Mouse (Mus musculus) kidney, postnatal 14 days (tissue): ENCODE measurements around the gene Ankfy1.
"Not testable (repeated sequence)": the region's sequence is repeated elsewhere in the genome, so short reads cannot be mapped to it uniquely, and the experiment has no call there.

Source experiments
- DNase-seq: peaks from one replicate; pipeline ENCODE4 v3.0.0; 2022; ENCODE audit warnings: mixed read lengths

Gene Ankfy1

DNA sequence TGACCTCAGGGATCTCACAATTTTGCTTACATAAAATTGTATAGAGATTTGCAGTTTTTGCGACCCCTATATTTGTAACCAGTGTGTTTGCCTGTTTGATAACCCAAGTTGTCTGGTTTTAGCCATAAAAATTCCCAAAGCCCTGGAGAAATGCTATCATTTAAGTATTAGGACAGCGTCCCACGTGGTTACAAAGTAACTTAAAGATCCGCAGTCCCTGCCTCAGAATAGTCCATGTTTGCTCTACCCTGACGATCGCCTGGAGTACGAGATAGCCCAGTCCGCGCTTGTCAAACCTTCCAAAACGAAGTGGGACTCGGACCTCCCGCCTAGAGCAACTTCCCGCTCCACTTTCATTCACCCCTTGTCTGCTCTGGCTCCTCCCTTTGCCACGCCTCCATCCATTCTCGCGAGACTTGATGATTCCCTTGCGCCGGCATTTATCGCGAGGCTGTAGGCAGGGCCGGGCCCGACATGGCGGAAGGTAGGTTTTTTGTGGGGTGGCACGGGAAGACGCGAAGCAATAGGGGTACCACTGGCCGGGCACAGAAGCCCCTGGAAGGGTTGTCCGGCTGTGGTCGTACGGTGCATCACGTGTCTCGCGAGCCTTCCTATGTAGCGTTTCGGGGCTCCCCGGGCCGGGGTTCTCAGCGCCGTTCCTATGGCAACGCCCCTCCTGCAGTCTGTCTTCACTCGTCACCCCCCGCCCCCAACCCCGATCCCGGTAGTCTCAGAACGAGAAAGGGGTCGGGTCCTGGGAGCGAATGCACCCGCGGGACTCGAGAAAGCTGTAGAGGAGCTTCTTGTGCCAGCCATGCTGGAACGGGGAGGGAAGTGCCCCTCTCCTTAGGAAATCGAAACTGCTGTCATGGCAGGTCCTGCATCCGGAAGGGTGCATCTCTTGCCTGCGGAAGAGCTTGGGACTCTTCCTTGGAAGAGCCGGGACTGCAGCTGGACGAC, at the start of gene Ankfy1:
Gene Ankfy1, plus strand, starts transcription at position 456 of the 960 bp plus-strand sequence.
- peak; percentile 97 for DNase-seq

DNA sequence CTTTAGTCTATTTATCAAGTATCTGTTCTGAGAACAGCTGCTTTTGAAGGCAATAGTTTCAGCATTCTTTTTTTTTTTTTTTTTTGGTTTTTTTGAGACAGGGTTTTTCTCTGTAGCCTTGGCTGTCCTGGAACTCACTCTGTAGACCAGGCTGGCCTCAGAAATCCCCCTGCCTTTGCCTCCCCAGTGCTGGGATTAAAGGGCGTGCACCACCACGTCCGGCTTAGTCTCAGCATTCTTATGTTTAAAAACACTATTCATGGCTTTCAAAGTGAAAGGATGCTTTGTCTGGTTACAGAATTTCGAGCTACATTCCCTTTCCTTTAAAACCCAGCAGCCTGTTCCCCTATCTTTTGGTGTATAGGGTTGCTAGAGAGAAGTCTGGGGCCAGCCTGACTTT, 47.1 kb upstream of the Ankfy1 start:
- no peak for DNase-seq

DNA sequence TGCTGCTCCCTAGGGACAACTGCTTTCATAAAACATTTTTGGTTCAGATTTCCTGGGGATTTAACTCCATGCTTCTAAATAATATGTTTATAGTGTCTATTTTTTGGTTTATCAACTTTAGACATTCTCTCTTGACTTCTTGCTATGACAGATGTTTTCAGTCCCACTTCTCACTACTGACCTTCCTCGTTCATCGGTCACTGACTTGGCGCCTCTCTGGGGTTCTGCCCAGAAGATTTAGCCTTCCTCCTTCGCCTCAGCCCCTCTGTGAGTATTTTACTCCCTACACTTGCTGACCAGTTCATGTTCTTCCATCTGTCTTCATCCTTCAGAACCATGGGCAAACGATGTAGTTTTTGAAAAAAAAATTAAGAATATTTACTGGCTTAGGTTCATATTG, 44.4 kb upstream of the Ankfy1 start:
- peak; percentile 47 for DNase-seq

DNA sequence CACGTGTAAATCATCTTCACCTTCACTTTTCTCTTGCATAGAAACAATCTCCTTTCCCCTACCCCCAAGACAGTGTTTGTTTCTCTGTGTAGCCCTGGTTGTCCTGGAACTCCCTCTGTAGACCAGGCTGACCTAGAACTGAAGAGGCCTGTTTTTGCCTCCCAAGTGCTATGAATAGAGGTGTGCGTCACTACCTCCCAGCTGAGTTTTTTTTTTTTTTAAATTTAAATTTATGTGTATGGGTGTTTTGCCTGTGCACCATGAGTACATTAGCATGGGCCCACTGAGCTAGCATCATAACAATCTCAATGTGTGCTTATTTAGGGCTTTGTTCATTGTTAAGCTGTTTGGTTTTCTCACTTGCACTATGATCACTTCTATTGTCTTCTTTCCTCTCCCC, 39.5 kb upstream of the Ankfy1 start:
- DNase-seq: no peak

DNA sequence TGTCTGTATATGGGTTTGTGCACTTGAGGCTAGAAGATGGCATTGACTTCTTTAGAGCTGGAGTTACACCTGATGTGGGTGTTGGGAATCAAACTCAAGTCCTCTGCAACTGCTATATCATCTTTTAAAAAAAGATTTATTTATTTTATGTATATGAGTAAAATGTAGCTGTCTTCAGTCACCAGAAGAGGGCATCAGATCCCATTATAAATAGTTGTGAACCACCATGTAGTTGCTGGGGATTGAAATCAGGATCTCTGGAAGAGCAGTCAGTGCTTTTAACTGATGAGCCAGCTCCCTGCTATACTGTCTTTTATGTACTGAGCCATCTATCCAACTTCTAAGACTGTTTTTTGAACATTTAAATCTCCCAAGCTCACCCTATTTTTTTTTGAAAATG, 29.9 kb upstream of the Ankfy1 start:
- DNase-seq: no peak

DNA sequence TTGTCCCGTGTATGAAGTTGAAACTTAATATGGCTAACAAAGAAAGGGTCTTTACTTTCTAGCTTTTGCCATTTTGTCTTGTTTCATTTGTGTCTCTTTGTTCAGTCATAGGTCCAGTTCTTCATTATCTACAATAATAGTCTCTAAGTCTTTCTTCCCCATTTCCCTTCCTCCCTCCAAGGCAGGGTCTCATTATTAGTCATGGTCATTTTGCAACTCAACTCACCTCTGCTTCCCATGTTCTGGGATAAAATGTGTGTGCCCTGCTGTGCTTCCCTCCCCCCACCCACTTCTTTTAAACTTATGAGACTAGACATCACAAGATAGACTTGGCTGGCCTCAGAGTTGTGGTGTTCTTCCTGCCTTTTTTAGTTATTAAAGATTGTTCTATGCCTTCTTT, 29.4 kb upstream of the Ankfy1 start:
- DNase-seq: no peak

DNA sequence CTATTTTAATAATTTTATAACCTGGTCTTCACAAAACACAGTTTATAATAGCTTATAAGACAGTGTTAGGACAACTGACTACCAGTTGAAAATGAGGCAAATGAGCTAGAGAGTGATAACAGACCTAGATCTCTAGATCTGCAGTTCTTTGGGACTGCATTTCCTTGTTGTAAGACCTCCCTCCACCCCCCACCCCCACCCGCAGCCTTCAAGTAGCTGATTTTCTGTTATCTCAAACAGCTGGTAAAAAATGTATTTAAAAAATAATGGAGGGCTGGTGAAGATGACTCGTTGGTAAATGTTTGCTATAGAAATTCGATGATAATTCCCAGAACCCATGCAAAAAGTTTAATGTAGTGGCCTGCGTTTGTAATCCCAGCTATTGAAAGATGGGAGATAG, 25.2 kb upstream of the Ankfy1 start:
- no peak for DNase-seq

DNA sequence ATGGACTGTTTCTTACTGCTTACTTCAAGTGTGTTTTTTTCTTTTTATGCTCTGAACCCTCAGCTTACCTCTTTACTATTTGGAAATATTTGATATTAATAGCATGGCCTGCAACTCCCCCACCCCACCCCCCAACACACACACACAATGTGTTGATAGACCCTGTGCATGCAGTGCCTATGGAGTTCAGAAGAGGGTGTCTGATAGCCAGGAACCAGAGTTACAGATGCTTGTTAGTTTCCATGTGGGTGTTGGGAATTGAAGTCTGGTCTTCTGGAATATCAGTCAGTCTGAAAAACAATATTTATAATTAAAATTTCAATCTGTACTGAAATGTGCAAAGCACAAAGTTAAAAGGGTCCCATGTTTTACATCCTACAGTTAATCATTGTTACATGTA, 19.2 kb upstream of the Ankfy1 start:
- DNase-seq: no peak

DNA sequence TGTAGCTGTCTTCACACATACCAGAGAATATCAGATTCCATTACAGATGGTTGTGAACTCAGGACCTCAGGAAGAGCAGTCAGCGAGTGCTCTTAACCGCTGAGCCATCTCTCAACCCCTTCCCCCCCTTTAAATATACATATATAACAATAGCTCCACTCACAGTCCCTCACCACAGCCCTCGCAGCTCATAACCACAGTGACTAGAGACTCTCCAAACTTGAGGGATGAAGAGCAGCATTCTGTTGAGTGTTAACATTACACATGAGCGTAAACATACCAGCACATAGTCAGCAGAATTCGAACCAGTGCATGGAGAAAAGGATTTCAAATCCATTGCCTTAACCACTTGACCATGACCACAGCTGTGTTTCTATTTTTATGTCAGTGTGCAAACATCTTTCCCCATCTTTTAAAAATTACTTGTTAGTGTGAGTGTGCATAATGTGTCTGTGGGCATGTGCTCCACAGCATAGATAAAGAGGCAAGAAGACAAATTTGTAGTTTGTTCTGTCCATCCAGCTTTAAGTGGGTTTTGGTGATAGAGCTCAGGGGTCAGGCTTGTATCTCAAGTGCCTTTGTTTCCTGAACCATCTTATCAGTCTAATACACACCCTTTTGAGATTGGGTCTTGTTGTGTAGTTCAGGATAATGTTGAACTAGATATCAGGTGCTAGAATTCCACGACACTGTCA, 18.4 kb upstream of the Ankfy1 start:
- no peak for DNase-seq

DNA sequence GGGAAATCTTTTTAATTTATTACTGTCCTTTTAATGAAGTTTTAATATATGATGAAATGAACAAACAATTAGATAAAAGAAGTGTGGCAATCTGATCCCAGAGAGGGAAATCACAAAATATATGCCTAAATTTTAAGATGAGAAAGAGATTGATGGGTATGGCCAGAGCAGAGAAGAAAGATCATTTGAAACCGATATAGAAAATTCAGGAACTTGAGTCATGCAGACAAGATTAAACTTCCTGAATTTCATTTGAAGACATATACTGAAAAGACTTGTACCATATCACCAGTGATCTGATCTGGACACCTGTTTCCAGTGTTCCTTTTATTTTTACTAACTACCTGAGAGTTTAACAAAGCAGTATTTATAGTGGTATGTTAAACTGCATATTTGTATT, 17.4 kb upstream of the Ankfy1 start:
- no peak for DNase-seq

DNA sequence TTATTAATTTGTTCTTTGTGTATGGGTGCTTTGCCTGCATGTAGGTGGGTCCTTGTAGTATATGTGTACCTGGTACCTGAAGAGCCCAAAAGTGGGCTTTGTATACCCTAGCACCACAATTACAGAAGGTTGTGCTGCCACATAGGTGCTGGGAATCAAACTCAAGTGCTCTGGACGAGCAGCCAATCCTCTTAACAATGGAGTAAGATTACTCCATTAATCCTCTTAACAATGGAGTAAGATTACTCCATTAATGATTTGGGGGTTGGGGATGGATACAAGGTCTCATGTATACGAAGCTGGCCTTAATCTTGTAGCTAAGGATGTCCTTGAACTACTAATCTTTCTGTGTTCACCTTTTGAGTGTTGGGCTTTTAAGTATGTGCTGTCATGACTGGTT, 14.5 kb upstream of the Ankfy1 start:
- no peak for DNase-seq

DNA sequence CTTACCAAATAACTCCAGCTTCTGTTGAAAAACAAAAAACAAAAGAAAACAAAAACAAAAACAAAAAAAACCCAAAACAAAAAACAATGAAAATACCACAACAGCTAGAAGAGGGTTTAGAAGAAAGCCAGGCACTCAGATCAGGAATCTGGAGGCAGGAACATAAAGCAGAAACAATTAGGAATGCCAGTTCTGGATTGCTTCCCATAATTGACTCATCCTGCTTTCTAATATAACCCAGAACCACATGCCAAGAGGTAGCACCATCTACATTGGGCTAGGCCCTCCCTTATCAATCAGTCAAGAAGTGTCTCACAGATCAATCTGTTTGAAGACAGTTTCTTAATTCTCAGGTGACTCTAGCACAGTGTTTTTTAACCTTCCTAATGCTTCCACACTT, 9.1 kb upstream of the Ankfy1 start:
- no peak for DNase-seq

DNA sequence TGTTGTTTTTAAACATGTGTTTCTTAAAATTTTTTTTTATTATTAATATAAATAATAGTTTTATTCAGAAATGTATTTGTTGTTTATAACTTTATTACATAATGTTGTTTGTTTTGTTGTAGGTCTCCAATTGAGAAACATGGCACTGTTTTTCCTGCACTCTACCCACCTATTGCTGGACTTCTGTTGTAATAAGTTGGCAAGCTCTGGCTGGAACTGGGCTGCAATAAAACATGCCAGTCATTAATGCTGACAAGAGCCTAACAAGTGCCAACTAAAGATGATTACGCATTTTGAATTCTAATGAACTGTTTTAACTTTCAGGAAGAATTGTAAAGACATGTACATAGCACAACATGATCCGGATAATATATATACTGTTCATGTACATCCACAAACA, 6.4 kb upstream of the Ankfy1 start:
- DNase-seq: no peak

DNA sequence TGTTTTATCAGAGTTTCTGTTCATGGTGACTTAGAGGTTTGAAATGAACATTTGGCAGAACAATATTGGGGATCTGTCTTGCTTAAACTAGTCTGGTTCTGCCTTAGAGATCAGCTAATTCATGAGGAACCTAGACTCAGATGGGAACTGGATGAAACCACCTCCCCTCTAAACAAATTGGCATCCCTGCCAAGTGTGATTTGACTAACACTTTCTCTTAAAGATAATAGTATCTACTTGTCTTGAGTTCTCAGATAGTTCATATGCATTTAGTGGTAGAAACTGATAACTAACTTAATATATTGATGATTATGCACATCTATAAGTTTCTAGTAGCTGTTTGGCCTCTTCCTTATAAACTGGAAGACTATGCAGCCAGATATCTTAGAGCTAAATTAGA, 3.1 kb upstream of the Ankfy1 start:
- no peak for DNase-seq

DNA sequence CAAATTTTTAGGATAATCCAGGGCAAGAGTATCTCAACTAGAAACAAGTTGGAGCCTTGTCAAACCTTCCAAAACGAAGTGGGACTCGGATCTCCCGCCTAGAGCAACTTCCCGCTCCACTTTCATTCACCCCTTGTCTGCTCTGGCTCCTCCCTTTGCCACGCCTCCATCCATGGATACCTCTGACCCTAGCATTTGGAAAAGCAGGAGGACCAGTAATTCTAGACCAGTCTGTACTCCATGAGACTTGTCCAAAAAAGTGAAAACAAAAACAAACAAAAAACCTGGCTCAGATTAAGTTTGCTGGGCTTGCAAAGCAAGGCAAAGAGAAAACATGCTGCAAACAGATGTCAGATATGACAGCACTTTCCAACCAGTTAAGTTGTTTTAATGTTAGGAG, 1.6 kb upstream of the Ankfy1 start:
- peak; percentile 21 for DNase-seq

DNA sequence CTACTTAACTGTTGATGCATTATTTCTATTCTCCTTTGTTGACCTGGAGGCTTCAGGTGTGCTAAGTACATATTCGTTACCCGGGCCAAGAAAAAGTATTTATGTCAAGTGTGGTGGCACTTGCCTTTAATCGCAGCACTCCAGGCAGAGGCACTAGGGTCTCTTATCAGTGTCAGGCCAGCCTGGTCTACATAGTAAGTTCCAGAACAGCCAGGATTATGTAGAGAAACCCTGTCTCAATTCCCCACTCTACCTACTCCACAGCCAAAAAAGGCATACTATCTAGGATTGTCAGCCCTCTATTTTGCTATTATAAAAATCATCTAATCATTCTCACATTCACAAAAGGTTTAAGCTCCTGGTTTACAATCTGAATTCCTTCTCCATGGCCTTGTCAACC, 691 bp upstream of the Ankfy1 start:
- no peak for DNase-seq

DNA sequence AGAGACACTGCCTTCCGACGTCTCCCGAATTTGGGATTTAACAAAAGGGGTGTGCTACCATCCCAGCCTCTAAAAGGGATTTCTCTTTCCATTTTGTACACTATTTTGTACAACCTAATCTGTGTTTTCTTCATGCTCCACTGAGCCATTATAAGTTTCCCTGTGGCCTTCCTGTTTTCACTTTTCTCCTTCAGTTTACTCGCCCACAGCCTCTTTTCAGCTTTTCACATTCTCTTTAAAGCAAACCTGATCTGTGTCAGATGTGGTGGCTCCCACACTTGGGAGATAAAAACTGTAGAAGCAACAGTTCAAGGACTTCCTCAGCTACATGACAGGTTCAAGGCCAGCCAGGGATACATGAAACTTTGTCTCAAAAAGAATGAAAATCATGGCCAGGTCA, 2.5 kb downstream of the Ankfy1 start:
- no peak for DNase-seq

DNA sequence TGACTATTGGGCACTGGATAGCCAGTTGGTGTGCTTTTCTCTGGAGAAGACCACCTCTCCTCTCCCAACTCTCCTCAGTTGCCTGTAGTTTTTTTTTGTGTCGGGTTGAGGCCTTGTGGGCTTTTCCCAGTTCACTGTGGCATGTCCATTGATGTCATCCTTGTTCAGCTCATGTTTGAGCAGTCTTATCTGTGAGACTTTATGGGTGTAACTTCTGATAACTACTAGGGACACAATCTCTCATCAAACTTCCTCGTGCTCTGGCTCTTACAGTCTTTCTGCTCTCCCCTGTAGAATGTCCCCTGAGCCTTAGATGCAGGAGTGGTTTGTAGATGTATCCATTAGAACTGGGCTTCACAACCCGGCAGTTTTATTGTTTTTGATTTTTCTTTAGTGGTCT, 5.2 kb downstream of the Ankfy1 start:
- no peak for DNase-seq

DNA sequence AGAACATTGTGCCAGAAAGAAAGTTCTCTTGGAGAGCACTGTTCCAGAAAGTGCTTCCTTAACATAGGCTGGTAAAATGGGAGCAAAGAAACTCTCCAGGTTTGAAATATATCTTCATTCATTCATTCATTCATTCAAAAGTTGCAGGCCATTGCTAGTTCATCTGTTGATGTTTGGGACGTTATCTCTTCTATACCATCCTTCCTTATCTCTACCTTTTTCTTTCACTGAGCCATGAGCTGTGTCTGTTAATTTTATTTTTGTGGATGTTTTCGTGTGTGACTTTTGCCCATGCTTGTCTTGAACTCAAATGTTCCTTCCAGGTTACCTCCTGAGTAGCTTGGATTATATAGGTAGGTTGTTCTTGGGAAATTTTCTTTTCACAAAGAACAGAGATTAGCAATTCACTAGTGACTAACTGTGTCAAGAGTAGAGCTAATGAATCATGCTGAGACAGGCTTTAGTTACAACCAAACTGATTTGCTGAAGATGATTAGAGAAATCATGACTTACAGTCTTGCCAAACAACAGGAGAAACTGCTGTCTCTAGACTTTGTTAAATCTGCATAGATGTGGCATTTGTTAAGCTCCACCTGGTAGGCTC, 6.7 kb downstream of the Ankfy1 start:
- no peak for DNase-seq

DNA sequence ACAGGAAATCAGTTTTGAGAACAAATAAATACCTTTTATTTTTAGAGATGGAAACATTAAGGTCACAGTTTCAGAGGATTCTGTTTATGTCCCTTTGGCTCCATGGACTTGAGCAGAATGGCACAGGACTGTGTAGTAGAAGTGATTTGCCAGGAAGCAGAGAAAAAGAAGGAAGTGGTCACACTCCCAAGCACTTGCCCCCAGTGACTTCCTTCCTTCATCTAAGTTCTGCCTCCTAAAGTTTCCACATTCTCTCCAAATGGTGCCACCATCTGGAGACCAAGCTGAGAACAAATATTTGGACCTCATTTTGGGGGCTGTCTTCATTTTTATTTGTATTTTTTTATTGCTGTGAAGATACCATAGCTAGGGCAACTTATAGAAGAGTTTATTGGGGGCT, 7.5 kb downstream of the Ankfy1 start:
- DNase-seq: no peak

DNA sequence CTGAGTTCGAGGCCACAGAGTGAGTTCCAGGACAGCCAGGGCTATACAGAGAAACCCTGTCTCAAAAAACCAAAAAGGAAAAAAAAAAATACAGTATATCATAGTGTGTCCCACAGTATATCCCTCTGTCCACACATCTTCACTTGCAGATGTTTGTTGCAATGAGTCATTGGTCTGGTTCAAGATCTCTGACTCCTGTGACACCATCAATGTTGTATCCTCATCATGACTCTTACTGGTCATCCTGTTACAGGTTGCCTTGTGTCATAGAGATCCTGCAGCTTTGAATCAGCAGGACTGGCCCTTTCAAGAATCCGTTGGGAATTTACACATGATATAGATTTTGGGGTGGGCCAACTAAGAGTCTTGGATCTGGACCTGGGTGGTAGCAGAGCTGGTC, 15.3 kb downstream of the Ankfy1 start:
- not testable (repeated sequence) for DNase-seq

DNA sequence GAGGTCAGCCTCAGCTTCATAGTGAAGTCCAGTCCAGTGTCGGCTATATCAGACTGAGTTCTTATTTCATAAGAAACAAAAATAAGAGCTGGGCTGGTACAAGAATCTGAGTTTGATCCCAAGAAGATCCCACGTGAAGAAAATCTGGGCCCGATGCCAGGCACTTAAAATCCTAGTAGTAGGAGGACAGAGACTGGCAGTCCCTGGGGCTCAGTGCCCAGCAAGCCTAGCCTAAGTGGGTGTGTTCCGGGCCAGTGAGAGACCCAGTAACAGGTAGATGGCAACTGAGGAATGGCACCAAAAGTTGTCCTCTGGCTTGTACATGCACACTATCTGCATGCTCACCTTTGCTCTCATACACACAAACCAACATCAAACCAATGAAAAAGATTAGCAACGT, 22.9 kb downstream of the Ankfy1 start:
- no peak for DNase-seq

DNA sequence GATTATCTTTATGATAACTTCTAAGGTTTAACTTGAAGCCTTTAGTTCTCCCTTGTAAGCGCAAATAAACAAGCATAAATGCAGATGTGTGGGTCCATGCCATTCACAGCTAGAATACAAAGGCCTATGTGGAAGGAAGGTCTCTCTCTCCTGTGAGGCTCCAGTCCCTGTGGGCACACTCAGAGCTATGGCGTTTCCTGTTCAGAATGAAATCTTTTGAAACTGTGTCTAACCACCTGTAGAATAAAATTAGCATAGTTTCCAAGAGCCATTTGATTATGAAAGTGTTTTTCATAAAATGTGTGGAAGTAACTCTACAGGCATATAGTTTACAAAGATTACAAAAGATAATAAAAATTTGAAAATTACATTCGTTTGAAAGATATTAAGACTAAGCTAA, 28.4 kb downstream of the Ankfy1 start:
- no peak for DNase-seq

DNA sequence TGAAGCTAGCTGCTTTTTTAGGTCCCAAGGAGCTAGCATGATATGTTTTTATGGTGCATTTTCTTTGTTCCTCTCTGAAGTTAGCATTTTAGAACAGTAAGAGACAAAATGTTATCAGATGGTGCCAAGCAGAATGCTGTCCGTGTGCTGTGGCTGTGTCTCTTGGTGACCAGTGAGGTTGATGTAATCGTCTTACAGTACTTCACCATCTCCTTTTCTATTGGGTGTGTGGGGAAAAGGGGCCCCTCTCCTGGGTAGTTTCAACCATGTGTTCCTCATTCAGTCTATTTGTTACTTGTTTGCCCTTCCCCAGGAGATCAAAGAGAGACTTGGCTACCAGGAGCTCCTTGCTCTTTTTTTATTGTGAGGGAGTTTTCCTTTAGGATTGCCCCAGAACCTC, 33.4 kb downstream of the Ankfy1 start:
- DNase-seq: no peak
